Mouse (Mus musculus): ENCODE results near the gene Zranb1. TPM values are rescaled to one million over a fixed set of nuclear protein-coding genes. Genes with fewer than 3 reads are reported as not detected.

Gene Zranb1
- not detected in 2 replicates for polyA plus RNA-seq (2012; ENCODE audit: insufficient read depth, insufficient read length, low replicate concordance, missing spikeins)

- Histone ChIP-seq H3K4me1 (ENCODE audit: control insufficient read depth, insufficient read depth, low read length) (no peaks in the 10 kb centered on the region), H3K27ac (ENCODE audit: insufficient read depth, low read depth, low read length) (peak within 1 kb of the TSS; percentile 77), H3K4me3 (ENCODE audit: insufficient read depth, low read depth, low read length) (peak within 1 kb of the TSS; percentile 97)
- peak; percentile 83 for TF ChIP-seq POLR2A (IDR thresholded peaks at IDR 0.05; ENCODE audit: insufficient read depth, low read depth, low read length)
- no peak for TF ChIP-seq CTCF (IDR thresholded peaks at IDR 0.05; ENCODE audit: insufficient read depth, low read depth, low read length)
- WGBS: under 1% methylated on average over 93 of the region's 93 CpGs
These were observed at the start of gene Zranb1 for GRCm38 (mm10) chr7:132930850-132931559. TSS of gene Zranb1 (plus strand) at chr7:132931142.

- H3K4me3 ChIP-seq (ENCODE audit: insufficient read depth, low read depth, low read length): no peak overlapping the region
- H3K4me1 ChIP-seq (ENCODE audit: control insufficient read depth, insufficient read depth, low read length): no peaks in the 10 kb centered on the region
- H3K27ac ChIP-seq (ENCODE audit: insufficient read depth, low read depth, low read length): no peak overlapping the region
- TF ChIP-seq POLR2A (IDR thresholded peaks at IDR 0.05; ENCODE audit: insufficient read depth, low read depth, low read length): no peak
- no peak for TF ChIP-seq CTCF (IDR thresholded peaks at IDR 0.05; ENCODE audit: insufficient read depth, low read depth, low read length)
- WGBS: 67% methylated on average over 2 of the region's 2 CpGs
These were observed 48.6 kb upstream of the Zranb1 start for GRCm38 (mm10) chr7:132882343-132882742.

- H3K4me3 ChIP-seq (ENCODE audit: insufficient read depth, low read depth, low read length): no peak overlapping the region
- WGBS: 83% methylated on average over 7 of the region's 7 CpGs
- no peak overlapping the region for H3K27ac ChIP-seq (ENCODE audit: insufficient read depth, low read depth, low read length)
- no peaks in the 10 kb centered on the region for H3K4me1 ChIP-seq (ENCODE audit: control insufficient read depth, insufficient read depth, low read length)
- no peak for TF ChIP-seq POLR2A (IDR thresholded peaks at IDR 0.05; ENCODE audit: insufficient read depth, low read depth, low read length)
- TF ChIP-seq CTCF (IDR thresholded peaks at IDR 0.05; ENCODE audit: insufficient read depth, low read depth, low read length): no peak
These were observed 46.9 kb upstream of the Zranb1 start for GRCm38 (mm10) chr7:132884031-132884430.

- Histone ChIP-seq H3K27ac (ENCODE audit: insufficient read depth, low read depth, low read length) (no peak overlapping the region), H3K4me3 (ENCODE audit: insufficient read depth, low read depth, low read length) (no peak overlapping the region), H3K4me1 (ENCODE audit: control insufficient read depth, insufficient read depth, low read length) (no peaks in the 10 kb centered on the region)
- no peak for TF ChIP-seq CTCF (IDR thresholded peaks at IDR 0.05; ENCODE audit: insufficient read depth, low read depth, low read length)
- TF ChIP-seq POLR2A (IDR thresholded peaks at IDR 0.05; ENCODE audit: insufficient read depth, low read depth, low read length): no peak
- 69% methylated on average over 7 of the region's 7 CpGs for WGBS
These were observed 43.7 kb upstream of the Zranb1 start for GRCm38 (mm10) chr7:132887019-132887804.

GRCm38 (mm10) chr7:132888052-132888451, 42.9 kb upstream of the Zranb1 start:
- Histone ChIP-seq H3K4me1 (ENCODE audit: control insufficient read depth, insufficient read depth, low read length) (no peaks in the 10 kb centered on the region), H3K4me3 (ENCODE audit: insufficient read depth, low read depth, low read length) (no peak overlapping the region), H3K27ac (ENCODE audit: insufficient read depth, low read depth, low read length) (no peak overlapping the region)
- TF ChIP-seq CTCF (IDR thresholded peaks at IDR 0.05; ENCODE audit: insufficient read depth, low read depth, low read length) (no peak), POLR2A (IDR thresholded peaks at IDR 0.05; ENCODE audit: insufficient read depth, low read depth, low read length) (no peak)
- WGBS: 68% methylated on average over 3 of the region's 3 CpGs

- Histone ChIP-seq H3K4me3 (ENCODE audit: insufficient read depth, low read depth, low read length) (no peak overlapping the region), H3K27ac (ENCODE audit: insufficient read depth, low read depth, low read length) (no peak overlapping the region), H3K4me1 (ENCODE audit: control insufficient read depth, insufficient read depth, low read length) (no peaks in the 10 kb centered on the region)
- WGBS: 71% methylated on average over 4 of the region's 4 CpGs
- TF ChIP-seq POLR2A (IDR thresholded peaks at IDR 0.05; ENCODE audit: insufficient read depth, low read depth, low read length) (no peak), CTCF (IDR thresholded peaks at IDR 0.05; ENCODE audit: insufficient read depth, low read depth, low read length) (no peak)
These were observed 42.3 kb upstream of the Zranb1 start for GRCm38 (mm10) chr7:132888518-132889249.

- 94% methylated on average over 8 of the region's 8 CpGs for WGBS
- no peak overlapping the region for H3K27ac ChIP-seq (ENCODE audit: insufficient read depth, low read depth, low read length)
- no peaks in the 10 kb centered on the region for H3K4me1 ChIP-seq (ENCODE audit: control insufficient read depth, insufficient read depth, low read length)
- no peak overlapping the region for H3K4me3 ChIP-seq (ENCODE audit: insufficient read depth, low read depth, low read length)
- TF ChIP-seq CTCF (IDR thresholded peaks at IDR 0.05; ENCODE audit: insufficient read depth, low read depth, low read length) (no peak), POLR2A (IDR thresholded peaks at IDR 0.05; ENCODE audit: insufficient read depth, low read depth, low read length) (no peak)
These were observed 41.3 kb upstream of the Zranb1 start for GRCm38 (mm10) chr7:132889691-132890090.

GRCm38 (mm10) chr7:132890201-132890600, 40.7 kb upstream of the Zranb1 start:
- TF ChIP-seq CTCF (IDR thresholded peaks at IDR 0.05; ENCODE audit: insufficient read depth, low read depth, low read length) (no peak), POLR2A (IDR thresholded peaks at IDR 0.05; ENCODE audit: insufficient read depth, low read depth, low read length) (no peak)
- Histone ChIP-seq H3K27ac (ENCODE audit: insufficient read depth, low read depth, low read length) (no peak overlapping the region), H3K4me3 (ENCODE audit: insufficient read depth, low read depth, low read length) (no peak overlapping the region), H3K4me1 (ENCODE audit: control insufficient read depth, insufficient read depth, low read length) (no peaks in the 10 kb centered on the region)
- WGBS: 87% methylated on average over 5 of the region's 5 CpGs

Data from olfactory bulb, adult 2 months (tissue).